Mouse (Mus musculus) embryonic fibroblast, embryonic 13.5 days (primary cell): ENCODE measurements around the gene Olfr555.

Source experiments
- CTCF ChIP-seq: IDR thresholded peaks from 2 replicates; pipeline ENCODE4 v1.5.1; 2011; ENCODE audit warnings: mild to moderate bottlenecking, control low read depth, low read length, moderate library complexity, borderline replicate concordance; ENCODE audit not compliant: insufficient read depth
- POLR2A ChIP-seq: IDR thresholded peaks from 2 replicates; pipeline ENCODE4 v1.6.1; 2011; ENCODE audit warnings: low read depth, mild to moderate bottlenecking, control low read depth, low read length, moderate library complexity

DNA sequence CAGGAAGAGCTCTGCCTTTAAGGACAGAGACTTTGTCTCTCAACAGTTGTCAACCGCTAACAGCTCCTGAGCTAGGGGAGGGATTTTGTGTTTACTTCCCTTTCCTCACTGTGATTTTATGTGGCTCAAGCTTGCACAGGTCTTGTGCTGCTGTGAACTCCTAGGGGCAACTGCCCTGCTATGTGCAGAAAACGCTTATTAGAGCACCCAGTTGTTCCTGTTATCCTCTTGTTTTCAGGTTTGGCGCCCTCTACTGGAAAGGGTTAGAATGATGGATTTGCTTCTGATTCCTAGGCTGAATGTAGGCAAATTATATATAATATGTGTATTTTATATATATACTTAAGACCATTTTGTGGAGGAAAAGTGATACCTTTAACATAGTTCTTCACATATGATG is 22.0 kb upstream of the Olfr555 start:
- no peak for TF ChIP-seq CTCF
- no peak for TF ChIP-seq POLR2A
